Mouse (Mus musculus) left cerebral cortex, adult 18-20 months (tissue): ENCODE measurements around the gene Arhgef3. TPM values are rescaled to one million over a fixed set of nuclear protein-coding genes. Genes with fewer than 3 reads are reported as not detected.
"Not testable (repeated sequence)": the region's sequence is repeated elsewhere in the genome, so short reads cannot be mapped to it uniquely, and the experiment has no call there.

ENCODE experiments used
- DNase-seq, 2 experiments: peaks; one replicate each; pipeline ENCODE4 v3.0.0; 2021 to 2022; ENCODE audit warnings: low spot score in 2 of 2, mixed read lengths in 1 of 2
- total RNA-seq, 2 experiments: library from RNA; stranded (reverse); gene quantifications; 2 replicates each; pipeline ENCODE4 v1.2.3; 2021

The Arhgef3 gene
- total RNA-seq, 2 experiments from 2014 or later: 67.4 to 85.3 TPM

DNA sequence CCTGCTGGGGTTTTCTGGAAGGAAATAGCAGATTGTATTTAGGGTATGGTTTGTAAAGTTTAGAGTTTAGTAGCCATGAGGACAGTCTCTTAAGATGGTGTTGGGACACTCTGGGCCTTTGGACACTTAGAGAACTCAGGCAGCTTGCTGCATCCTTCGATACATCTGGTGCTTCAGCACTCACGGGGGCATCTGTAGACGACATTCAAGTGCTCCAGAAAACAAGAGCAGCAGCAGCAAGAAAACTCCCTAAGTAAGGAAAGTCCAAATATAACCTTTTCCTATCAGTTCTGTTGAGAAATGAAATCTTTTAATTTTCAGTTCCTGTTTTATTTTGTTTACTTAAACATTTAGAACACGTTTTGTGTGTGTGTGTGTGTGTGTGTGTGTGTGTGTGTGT is 71.9 kb downstream of the Arhgef3 start:
- no peak for DNase-seq

DNA sequence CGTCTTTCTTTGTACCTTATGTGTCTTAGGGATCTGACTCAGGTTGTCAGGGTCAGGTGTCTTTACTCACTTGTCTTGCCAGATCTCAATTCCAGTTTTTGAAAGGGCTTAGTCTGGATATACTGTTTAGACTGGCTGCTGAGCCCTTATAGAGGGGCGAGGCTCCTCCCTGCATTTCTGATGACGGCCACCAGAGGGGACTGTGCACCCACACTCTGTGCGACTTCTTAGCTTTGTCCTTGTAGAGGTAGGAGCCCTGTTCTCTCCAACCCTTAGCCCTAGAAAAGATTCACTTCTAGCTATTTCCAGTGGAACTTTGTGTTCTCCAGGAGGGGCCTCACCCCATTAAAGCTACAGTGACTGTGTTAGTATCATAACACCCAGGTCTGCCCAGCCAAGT is 72.3 kb downstream of the Arhgef3 start:
- DNase-seq: peak; percentile 80 to 88

DNA sequence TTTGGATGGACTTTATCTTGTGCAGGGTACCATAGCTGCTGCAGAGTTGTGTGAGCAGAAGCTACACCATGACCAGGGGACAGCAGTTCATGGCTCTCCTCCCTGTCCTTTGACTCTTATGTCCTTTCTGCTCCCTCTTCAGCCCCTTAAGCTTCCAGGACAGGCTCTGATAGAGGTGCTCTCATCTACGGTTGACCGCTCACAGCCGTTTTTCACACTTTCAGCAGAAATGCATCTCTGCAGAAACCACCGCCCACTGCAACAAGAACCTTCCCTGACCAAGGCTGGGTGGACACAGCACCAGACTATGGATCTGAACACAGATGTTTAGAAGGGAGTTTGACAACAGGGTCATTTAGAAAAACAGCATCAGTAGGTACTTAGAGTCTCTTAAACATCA is 73.2 kb downstream of the Arhgef3 start:
- no peak for DNase-seq

DNA sequence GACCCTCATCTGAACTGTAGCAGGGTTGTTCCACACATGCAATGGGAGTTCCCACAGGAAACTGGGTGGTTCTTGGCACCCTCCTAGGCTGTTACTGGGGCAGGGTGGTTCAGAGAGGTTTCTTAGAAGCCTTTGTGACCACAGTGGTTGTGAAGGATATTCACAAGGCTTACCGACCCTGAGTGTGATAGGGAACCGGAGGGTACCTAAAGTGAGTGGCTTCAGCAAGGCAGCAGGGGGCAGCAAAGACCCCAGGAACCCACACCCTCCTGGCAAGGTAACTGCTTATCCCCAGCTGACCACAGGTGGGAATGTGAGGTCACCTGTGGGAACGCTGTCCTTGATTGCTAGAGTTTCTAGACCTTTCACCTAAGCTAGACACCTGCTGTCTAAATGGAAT is 77.8 kb downstream of the Arhgef3 start:
- peak in 1 of 2 experiments; percentile 20 for DNase-seq

DNA sequence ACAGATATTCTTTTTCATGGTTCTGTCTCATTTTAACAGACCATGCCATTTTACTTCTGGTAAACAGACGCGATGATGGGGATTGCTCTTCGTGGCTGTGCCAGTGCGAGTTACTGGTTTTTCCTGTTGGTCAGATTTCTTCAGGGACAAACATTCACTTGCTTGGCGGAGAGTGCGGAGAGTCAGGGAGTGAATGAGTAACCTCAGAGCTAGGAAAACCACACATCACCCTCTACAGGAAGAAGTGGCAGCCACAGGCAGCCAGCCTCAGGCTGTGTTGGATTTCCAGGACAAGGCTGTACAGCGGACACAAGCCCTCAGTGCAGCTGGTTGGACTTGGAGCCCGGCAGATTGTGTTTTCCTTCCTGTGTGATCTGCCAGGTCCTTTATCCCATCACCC is 82.3 kb downstream of the Arhgef3 start:
- DNase-seq: no peak

DNA sequence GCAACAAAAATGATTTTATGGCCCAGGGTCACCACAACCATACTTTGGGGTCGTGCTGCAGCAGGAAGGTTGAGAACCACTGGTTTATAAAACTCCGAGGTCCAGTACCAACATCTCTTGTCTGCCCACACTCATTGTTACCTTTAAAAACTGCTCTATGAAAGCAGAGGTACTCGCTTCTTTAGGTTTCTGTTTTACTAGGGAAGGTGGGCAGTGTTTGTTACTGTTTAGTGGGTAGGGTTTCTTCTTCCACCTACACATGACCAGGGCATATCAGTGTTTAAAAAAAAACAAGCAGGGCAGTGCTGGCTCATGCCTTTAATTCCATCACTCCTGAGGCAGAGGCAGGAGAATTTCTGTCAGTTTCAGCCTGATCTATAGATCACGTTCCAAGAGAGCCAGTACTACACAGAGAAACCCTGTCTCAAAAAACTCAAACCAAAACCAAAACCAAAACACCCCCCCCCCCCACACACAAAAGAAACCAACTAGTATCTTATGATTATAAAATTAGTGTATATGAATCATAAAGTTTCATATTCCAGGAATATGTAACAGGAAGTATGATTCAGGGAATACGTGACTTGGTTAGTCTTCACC is 83.9 kb downstream of the Arhgef3 start:
- no peak for DNase-seq

DNA sequence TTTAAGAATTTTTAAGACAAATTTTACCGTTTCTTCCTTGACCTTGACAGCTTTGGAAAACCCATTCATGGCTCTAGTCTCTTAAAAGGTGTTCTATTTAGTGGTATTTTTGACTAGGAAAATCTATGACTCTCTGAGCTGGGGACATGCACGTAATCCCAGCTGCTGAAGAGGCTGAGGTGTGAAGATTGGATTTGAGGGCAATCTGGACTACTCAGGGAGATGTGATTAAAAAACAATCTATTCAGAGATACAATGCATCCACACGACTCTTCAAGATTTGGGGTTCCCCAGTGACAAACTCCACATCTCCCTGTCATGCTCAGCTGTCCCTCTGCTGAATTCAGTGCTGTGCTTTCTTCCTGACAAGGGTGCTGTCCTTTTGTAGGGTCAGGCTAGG is 84.4 kb downstream of the Arhgef3 start:
- DNase-seq: peak in 1 of 2 experiments; percentile 9

DNA sequence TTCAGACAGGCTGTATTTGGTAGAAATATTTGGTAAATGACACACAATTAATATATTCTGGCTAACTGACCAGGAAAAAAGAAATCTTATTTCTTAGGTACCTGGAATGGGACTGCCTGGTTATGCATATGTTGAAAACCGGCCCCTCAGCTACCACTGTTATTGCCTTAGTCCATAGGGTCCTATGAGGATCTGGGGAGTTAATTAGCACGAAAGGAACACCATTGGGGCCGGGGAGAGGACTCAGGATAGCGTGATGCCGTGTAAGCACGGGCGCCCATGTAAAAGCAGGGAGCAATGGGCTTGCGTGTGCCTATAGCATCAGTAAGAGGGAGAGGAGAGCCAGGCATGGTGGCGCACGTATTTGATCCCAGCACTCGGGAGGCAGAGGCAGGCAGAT is 85.2 kb downstream of the Arhgef3 start:
- no peak for DNase-seq

DNA sequence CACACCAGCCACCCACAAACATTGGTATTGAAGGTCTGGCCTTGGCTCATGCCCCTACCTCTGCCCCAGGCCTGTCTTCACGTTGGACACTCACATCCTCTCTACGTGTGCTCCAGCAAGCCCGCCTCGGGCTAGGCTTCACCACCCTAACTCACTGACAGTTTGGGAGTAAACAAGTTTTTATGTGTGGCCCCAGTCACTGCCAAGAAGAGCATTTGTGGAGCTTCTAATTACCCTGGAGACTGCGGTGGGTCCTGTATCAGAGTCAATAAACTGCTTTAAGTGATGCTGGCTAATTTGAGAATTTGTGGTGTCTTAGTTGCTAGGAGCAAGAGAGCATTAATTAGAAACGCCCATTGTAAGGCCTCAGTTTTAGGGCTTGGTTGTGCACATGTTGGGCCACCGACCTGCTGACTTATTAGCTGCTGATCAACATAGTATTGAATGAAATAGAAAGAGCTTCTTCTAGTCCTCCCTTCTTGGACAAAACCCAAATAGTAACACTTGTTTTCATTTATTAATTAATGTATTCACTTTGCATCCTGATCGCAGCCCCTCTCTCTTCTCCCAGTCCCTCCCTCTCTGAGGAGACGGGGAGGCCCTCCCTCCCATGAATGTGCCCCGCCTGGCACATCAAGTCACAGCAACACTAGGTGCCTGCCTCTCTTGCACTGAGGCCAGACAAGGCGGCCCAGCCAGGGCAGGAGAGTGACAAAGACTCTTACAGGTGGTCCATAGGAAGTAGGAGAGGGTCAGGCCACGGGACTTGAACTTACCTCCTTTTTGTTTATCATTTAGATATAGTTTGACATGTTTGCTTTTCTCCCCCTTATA is 86.3 kb downstream of the Arhgef3 start:
- no peak for DNase-seq

DNA sequence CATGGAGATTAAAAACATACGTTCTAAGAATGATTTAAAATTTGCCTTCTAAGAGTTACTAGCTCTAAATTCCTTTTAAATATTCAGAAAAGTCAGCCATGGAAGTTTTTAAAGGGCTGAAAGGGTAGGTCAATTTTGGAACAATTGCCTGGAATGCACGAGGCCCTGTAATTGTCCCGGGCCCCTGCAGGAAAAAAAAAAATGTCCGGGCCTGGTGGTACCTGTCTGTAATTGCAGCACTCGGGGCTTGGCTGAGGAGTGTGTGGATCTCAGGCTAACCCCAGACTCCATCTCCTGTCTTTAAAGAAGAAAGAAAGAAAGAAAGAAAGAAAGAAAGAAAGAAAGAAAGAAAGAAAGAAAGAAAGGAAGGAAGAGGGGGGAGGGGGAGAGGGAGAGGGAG is 87.1 kb downstream of the Arhgef3 start:
- no peak for DNase-seq

DNA sequence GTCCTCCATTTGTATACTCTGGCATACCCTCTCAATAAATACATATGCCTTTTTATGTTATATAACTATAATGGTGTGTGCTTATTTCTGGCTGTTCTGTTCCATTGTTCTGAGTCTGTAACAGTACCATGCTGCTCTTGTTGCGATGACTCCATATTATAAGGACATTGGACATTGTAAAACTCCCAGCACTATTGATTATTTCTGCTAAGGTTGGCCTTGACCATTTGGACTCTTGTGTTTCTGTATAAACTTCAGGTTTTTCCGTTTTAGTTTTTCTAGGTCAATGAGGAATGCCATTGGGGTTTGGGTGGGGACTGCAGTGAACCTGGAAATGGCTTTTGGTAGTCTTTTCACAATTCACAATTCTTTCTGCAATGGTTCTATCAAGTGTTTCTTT is 90.0 kb downstream of the Arhgef3 start:
- no peak for DNase-seq

DNA sequence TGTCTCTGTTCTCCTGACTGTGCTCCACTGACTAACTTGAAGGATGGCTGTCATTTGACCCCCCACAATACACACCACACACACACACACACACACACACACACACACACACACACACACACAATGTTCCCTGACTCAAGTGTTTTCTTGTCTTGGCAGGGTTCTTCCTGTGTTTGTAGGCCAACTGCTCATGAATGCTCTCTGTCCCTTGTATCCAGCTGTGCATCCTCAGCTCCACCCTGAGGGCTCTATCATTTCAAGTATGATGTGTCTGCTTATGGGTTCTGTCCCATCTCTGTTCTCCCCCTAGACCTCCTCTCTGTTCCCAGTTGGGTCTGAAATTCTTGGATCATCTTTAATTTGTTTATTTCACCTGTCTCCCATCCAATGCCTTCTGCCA is 91.7 kb downstream of the Arhgef3 start:
- DNase-seq: no peak

DNA sequence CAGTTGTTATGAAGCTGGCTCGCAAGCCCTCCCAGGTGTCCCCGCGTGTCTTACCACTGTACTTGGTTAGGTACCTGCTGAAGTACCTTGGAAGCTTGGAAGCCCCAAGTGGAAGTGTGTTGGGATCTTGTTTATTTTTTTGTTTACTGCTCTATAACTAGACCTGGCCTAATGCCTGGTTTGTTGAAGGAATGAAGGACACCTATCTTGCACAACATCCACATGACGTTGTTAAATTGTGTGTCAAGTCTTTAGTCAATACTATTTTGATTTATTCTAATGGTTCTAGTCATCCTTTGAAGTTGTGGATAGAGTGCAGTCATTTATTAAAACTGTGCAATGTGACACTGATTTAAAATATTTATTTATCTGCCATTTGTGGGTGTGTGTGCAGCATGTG is 94.8 kb downstream of the Arhgef3 start:
- DNase-seq: no peak

DNA sequence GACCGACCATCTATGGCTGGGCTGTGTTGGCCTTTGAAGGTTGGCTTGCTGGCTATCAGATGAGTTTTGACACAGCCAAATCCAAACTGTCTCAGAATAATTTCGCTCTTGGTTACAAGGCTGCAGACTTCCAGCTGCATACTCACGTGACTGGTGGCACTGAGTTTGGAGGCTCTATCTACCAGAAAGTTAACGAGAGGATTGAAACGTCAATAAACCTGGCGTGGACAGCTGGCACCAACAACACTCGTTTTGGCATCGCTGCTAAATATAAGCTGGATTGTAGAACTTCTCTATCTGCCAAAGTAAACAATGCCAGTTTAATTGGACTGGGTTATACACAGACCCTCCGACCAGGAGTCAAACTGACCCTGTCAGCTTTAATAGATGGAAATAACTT is 96.1 kb downstream of the Arhgef3 start:
- not testable (repeated sequence) for DNase-seq

DNA sequence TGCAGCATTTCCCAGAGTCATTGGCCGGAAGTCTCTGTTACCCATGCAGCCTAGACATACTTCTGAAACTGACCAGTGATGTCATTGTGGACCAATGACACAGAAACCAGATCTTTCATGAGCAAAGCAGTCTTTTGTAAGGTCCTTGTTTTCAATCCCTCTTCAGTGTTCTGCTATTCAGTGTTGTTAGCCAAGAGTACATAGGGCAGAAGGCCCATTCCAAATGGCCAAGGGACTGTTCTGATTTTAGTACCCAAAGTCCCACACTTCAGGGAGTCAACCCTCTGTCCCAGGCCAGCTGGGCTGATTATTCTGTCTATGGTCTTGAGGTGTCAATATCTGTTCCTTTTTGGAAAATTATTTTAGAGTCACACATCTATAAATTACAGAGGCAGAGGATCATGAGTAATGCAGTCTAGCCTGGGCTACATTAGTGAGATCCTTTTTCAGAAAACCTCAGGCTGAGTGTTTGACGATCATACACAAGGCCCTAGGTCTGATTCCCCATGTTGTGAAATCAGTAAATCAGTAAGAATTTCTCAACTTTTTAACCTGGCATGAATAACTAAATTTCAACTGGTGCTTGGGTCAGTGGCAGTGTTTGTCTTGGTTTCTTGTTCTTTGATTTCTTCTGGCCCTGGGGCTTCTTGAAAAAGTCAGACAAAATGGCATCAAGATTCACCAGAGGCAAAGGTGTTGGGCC is 97.2 kb downstream of the Arhgef3 start:
- DNase-seq: no peak

DNA sequence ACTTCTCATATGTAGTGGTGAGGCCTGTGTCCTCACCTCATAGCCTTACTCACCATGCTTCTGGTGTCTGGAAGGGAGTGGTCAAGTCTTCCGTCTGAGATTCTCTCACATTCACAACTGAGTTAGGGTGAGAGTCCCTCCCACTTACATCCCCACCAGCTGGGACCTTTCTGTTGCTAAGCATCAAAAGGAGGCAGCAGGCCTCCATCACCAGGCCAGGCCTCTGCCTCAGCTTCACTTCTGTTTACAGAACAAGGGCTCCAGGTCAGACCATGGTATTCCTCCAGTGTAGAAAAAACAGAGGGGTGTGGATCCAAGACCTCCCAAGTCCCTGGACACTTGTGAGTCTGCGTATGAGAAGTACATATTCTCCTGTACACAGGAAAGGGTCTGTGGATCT is 99.5 kb downstream of the Arhgef3 start:
- DNase-seq: no peak

DNA sequence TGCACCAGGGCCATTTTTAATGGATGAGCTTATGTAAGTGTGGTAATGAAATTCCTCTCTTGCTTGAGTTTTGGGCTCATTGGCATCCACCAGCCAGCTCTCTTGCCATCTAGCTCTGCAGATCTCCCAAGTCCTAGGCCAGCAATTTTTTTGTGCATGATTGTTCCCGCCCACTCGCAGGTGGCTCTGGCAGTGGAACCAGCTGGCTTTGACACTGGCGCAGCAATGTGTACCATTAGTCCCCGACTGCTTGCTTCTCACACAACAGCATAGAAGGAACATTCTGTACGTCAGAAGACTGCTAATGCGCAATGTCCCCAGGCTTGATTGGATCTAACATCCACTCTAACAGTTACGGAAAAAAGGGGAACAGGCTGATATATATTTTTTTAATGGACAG is 105.0 kb downstream of the Arhgef3 start:
- DNase-seq: peak; percentile 79 to 85

DNA sequence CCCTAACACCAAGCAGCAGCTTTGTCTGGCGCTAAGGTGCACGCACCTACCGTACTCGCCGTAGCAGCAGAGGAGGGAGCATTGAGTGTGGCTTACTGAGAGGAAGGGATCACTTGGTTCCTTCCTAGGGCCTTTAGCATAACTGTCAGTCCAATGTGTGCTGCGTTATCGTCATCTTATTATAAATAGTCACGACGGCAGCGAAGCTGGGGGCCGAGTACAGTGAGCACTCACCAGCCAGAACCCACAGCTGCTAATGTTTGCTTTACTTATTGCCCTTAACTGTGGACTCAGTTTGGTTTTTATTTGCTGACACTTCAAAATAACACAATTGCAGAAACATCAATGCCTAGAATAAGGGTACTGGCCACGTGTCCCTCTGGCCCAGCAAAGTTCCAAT is 105.6 kb downstream of the Arhgef3 start:
- DNase-seq: no peak

DNA sequence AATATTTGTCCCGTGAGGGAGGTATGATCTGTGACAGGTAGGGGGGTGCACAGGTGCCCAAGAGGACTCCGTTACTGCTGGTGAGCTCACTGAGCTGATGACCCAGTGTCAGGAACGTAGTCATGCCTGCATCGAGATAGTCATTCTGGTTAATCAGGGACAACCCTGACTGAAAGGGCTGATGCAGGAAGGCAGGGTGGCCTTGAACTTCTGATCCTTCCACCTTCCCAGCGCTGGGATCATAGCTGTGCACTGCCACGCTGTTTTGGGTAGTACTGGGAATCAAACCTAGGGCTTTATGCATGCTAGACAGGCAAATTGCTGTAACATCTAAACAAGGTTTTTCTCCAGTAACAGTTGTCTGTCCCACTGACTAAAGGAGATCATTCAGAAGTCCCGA is 109.9 kb downstream of the Arhgef3 start:
- no peak for DNase-seq

DNA sequence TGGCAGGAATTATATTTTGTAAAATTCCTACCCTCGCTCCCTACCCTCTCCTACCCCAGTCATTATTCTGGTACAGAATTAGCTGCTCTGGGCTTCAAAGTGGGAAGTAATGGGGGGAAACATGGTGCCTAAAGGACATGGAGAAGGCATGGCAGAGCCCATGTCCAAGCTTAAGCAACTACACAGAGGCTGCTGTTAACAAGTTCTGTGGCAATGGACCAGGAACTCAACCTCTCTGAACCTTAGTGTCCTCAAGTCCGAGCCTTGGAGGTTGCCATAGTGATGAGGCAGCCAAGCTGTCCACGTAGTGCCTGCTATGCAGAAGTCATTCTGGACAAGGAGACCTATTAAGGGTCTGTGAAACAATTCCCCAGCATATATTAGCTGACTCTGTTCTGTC is 111.6 kb downstream of the Arhgef3 start:
- DNase-seq: no peak

DNA sequence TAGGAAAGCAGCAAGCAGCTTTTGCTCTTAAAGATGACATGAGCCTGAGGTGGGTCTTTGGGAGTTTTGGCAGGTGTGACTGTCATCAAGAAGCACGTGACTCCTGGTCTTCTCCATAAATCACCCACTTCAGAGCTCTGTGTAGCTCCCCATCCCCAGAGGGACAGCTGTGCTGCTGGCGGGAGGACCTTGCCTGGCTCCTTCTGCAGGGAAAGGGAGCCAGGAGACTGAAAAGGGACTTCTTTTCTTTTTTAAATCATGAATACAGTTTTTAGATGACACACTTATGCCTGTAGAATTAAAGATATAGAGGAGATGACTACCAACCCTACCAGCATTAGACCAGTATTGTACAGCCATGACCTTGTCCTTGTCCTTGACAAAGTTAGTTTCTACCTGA is 113.6 kb downstream of the Arhgef3 start:
- DNase-seq: peak; percentile 22 to 35

DNA sequence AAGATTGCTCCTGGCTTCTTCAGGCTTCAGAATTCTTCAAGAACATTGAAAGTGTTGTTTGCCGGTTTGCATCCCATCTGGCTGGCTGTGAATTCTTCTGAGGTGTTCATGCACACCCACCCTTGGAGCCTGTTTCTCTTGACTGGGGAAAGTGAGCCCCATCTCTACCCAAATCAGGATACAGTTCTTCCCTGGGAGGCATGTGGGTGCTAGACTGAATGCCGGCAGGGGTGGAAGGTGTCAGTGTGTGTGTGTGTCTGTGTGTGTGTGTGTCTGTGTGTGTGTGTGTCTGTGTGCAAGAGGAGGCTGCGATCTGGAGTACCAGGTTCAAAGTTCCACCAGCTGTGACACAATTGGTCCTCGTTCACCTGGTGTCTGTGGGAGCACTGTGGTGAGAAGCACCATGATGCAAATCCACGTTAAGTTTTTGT is 114.3 kb downstream of the Arhgef3 start:
- DNase-seq: peak; percentile 71 to 73
